In the genomic region with DNA sequence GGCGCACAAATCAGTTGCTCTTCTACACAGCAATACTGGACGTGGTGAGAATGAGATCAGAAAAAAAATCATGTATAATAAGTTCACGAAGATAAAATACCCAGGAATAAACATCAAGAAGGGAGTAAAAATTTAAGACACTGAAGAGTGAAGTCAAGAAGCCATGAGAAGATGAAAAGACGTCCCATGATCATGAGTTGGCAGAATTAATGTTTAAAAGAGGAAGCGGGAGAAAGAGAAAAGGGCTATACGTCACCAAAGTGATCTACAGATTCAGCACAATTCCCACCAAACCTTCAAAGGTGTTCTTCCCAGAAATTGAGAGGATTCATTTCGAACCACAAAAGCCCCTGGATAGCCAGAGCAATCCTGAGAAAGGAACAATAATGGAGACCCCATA, we compare ENCODE assay signal across 19 mouse cellular contexts. TPM values are rescaled to one million over a fixed set of nuclear protein-coding genes. Genes with fewer than 3 reads are reported as not detected.
"Had no signal": no experiment of that assay in that cellular context is flagged by ENCODE, and none has a peak within 500 bp of the region (broad histone marks: within the 10 kb centered on the region; RNA-seq: fewer than 3 reads in every experiment).

No protein-coding gene starts in this region.

- H3K9me3 ChIP-seq: midbrain, embryonic 13.5 days; midbrain, embryonic 15.5 days; neural tube, embryonic 12.5 days had no signal

- H3K27me3 ChIP-seq: midbrain, embryonic 13.5 days; midbrain, embryonic 15.5 days; neural tube, embryonic 12.5 days had no signal

- H3K36me3 ChIP-seq: midbrain, embryonic 13.5 days; midbrain, embryonic 15.5 days; neural tube, embryonic 12.5 days had no signal

- H3K4me1 ChIP-seq: megakaryocyte, embryonic 14.5 days; midbrain, embryonic 13.5 days had no signal

- H3K27ac ChIP-seq: liver, embryonic 14.5 days; midbrain, embryonic 13.5 days; midbrain, embryonic 15.5 days; neural tube, embryonic 12.5 days had no signal

- H3K4me2 ChIP-seq: lung, embryonic 14.5 days; midbrain, embryonic 11.5 days; midbrain, embryonic 13.5 days; midbrain, embryonic 15.5 days; neural tube, embryonic 12.5 days had no signal

- ATAC-seq: midbrain, embryonic 13.5 days; midbrain, embryonic 15.5 days had no signal

- H3K9ac ChIP-seq: liver, embryonic 14.5 days; lung, embryonic 14.5 days; midbrain, embryonic 13.5 days; midbrain, embryonic 15.5 days; neural tube, embryonic 12.5 days had no signal

- H3K4me3 ChIP-seq: megakaryocyte, embryonic 14.5 days; midbrain, embryonic 13.5 days; midbrain, embryonic 15.5 days; myocyte; neural tube, embryonic 12.5 days had no signal

- DNase-seq: lung, adult 18-20 months; lung, embryonic 14.5 days; lung, postnatal 10 days; lung, postnatal 4 days; retina, postnatal 1 day; right cerebral cortex, adult 18-20 months; right cerebral cortex, postnatal 25 days; right cerebral cortex, postnatal 4 days; spleen, adult 18-20 months; thymus, adult 18-20 months; thymus, postnatal 14 days; thymus, postnatal 36 days had no signal

RNA-seq across cellular contexts. Expression of gene Colgalt2, which starts 30.2 kb away (rescaled TPM):
- polyA plus RNA-seq: myocyte had no signal
